ENCODE assay signal across 20 mouse cellular contexts in the genomic region with DNA sequence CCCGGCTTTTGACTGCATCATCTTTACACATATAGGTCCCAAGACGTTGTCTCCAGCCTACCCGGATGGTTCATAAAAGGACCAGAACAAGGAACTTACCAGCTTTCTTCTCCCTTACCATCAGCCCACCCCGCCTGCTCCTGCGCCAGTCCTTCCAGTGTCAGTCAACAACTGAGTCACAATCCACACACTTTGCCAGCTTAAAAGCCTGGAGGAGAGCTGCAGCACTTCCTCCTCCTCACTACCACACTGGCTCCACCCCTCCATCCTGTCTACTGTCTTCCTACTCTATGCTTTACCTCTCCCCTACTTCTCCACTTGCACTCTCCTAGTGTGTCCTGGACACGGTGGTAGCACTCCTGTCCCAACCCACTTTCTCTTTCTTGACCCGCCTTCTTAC. TPM values are rescaled to one million over a fixed set of nuclear protein-coding genes. Genes with fewer than 3 reads are reported as not detected.
A peak's percentile ranks its signal among the peaks of the same experiment; 100 is the strongest.
DNase-seq lines count a peak whose midpoint lies in the region; ATAC-seq lines count a peak whose summit lies in the region.
"Had no signal": no experiment of that assay in that cellular context is flagged by ENCODE, and none has a peak within 500 bp of the region (broad histone marks: within the 10 kb centered on the region; RNA-seq: fewer than 3 reads in every experiment).

No protein-coding gene starts in this region.

- peak; percentile 84 for ATAC-seq in frontal cortex, adult (ENCODE audit: low TSS enrichment)
- peak; percentile 67 for ATAC-seq in granulocyte monocyte progenitor cell, adult 5-6 weeks (replicated peaks; ENCODE audit: poor library complexity, severe bottlenecking)
- ATAC-seq in megakaryocyte progenitor cell, adult 5-6 weeks (replicated peaks; ENCODE audit: poor library complexity): peak; percentile 74
- ATAC-seq: activated CD4-positive, CD25-positive, alpha-beta regulatory T cell, adult 4 months; forebrain, embryonic 15.5 days; intestine, embryonic 15.5 days had no signal

- no peak for DNase-seq in frontal cortex, postnatal 10 days (ENCODE audit: low spot score in 2 of 2)
- DNase-seq in kidney, adult 18-20 months: no peak
- no peak for DNase-seq in left cerebral cortex, adult 18-20 months (ENCODE audit: low spot score in 2 of 2)
- DNase-seq: adrenal gland, adult 8-10 months; adrenal gland, postnatal 25 days; cerebellum, adult 18-20 months; cerebellum, adult 9-11 months; cerebellum, postnatal 25 days; embryo, embryonic 11 days; gastrocnemius, postnatal 25 days; heart, adult 2 months; heart, postnatal 14 days; heart, postnatal 4 days had no signal

RNA-seq across cellular contexts. Expression of gene 4933416C03Rik, which starts 15.2 kb away (rescaled TPM):
- not detected in 2 replicates for total RNA-seq in granulocyte monocyte progenitor cell, adult 5-6 weeks (2014; fragmentation: Nextera tagmentation)
- not detected in 2 replicates for total RNA-seq in granulocyte monocyte progenitor cell, adult 5-6 weeks (2017)
- not detected in 2 replicates for total RNA-seq in megakaryocyte progenitor cell, adult 5-6 weeks (2015)
- total RNA-seq in megakaryocyte progenitor cell, adult 5-6 weeks (2017): not detected in 2 replicates
- total RNA-seq in left cerebral cortex, adult 18-20 months (2021): not detected
- total RNA-seq: adrenal gland, adult 8-10 months; adrenal gland, postnatal 25 days; gastrocnemius, adult 8-10 months; gastrocnemius, postnatal 25 days; heart, adult 2 months; heart, postnatal 14 days; heart, postnatal 4 days had no signal
